Mouse (Mus musculus) CH12.LX (cell line): ENCODE results near the gene Ajm1.

Experiments
- CHD2 ChIP-seq: IDR thresholded peaks from 2 replicates; pipeline ENCODE4 v1.6.1; 2011; ENCODE audit warnings: low read length, improper control_type of control experiment
- CTCF ChIP-seq, 2 experiments: IDR thresholded peaks in 1 of 2; conservative IDR thresholded peaks in 1 of 2; 2 replicates each; pipeline ENCODE4 v1.5.1; 2011 to 2012; ENCODE audit warnings: low read depth in 2 of 2, low read length in 2 of 2, improper control_type of control experiment in 1 of 2, inconsistent platforms in 1 of 2, mild to moderate bottlenecking in 1 of 2, moderate library complexity in 1 of 2
- MAX ChIP-seq: IDR thresholded peaks from 2 replicates; pipeline ENCODE4 v1.6.1; 2011; ENCODE audit warnings: low read length, improper control_type of control experiment
- POLR2A ChIP-seq: IDR thresholded peaks from 2 replicates; pipeline ENCODE4 v1.6.1; 2011; ENCODE audit warnings: low read depth, mild to moderate bottlenecking, improper control_type of control experiment, low read length
- ZC3H11A ChIP-seq: IDR thresholded peaks from 2 replicates; pipeline ENCODE4 v1.6.1; 2012; ENCODE audit warnings: low read depth, mild to moderate bottlenecking, inconsistent platforms, low read length, improper control_type of control experiment
- ZNF384 ChIP-seq: IDR thresholded peaks from 2 replicates; pipeline ENCODE4 v1.6.1; 2012; ENCODE audit warnings: low read depth, low read length, improper control_type of control experiment, inconsistent platforms

- TF ChIP-seq MAX: no peak
- TF ChIP-seq CTCF (conservative IDR thresholded peaks at IDR 0.05 in 1 of 2, IDR thresholded peaks at IDR 0.05 in 1 of 2; ENCODE audit: low read depth in 2 of 2, low read length in 2 of 2): peak; percentile 82 to 89
- no peak for TF ChIP-seq ZC3H11A
- no peak; the same call in 1 of the 2 replicates for TF ChIP-seq CHD2
- no peak for TF ChIP-seq POLR2A
- TF ChIP-seq ZNF384: no peak
Observed at GRCm38 (mm10) chr2:25581294-25581864, at the start of gene Ajm1.
